Mouse (Mus musculus) CH12.LX (cell line): ENCODE data around the gene Slc25a12. TPM values are rescaled to one million over a fixed set of nuclear protein-coding genes. Genes with fewer than 3 reads are reported as not detected.

Source experiments
- DNase-seq: peaks from one replicate; pipeline ENCODE4 v3.0.0-alpha.2; 2013; ENCODE audit errors: extremely low read depth
- H3K27ac ChIP-seq: 2 replicates; pipeline ENCODE4 v1.5.1; 2012; ENCODE audit warnings: low read depth, mild to moderate bottlenecking, control low read depth, moderate library complexity; ENCODE audit not compliant: insufficient read depth
- H3K27me3 ChIP-seq: replicated peaks from 2 replicates; pipeline ENCODE3; 2012; ENCODE audit warnings: inconsistent platforms
- H3K36me3 ChIP-seq, 2 experiments: replicated peaks in 1 of 2; 2 replicates each; pipeline versions ENCODE3 to v1.6.1; 2012; ENCODE audit warnings: inconsistent platforms in 1 of 2, low read length in 1 of 2, mild to moderate bottlenecking in 1 of 2, mixed read lengths in 1 of 2, moderate library complexity in 1 of 2; ENCODE audit not compliant: control insufficient read depth in 1 of 2, insufficient read depth in 1 of 2
- H3K4me1 ChIP-seq, 2 experiments: 2 replicates each; pipeline ENCODE4 v1.6.1; 2012; ENCODE audit warnings: inconsistent platforms in 1 of 2, moderate library complexity in 1 of 2; ENCODE audit not compliant: insufficient read depth in 2 of 2, control insufficient read depth in 1 of 2
- H3K4me2 ChIP-seq: 2 replicates; pipeline ENCODE4 v1.6.1; 2012; ENCODE audit warnings: low read depth, mild to moderate bottlenecking, control low read depth; ENCODE audit not compliant: poor library complexity, insufficient read depth, severe bottlenecking
- H3K4me3 ChIP-seq, 3 experiments: fragments of 150-350 bp in 1 of 3; sonication (generic) in 1 of 3; replicated peaks in 1 of 3; 2 replicates each; pipeline versions ENCODE3 to v1.5.1; 2011 to 2012; ENCODE audit warnings: low read depth in 2 of 3, low read length in 2 of 3, mild to moderate bottlenecking in 2 of 3, moderate library complexity in 2 of 3, control low read depth in 1 of 3, improper control_type of control experiment in 1 of 3, inconsistent platforms in 1 of 3, mixed read lengths in 1 of 3; ENCODE audit not compliant: poor library complexity in 1 of 3
- H3K79me2 ChIP-seq: replicated peaks from 2 replicates; pipeline ENCODE4 v1.6.1; 2012; ENCODE audit warnings: mild to moderate bottlenecking, moderate library complexity; ENCODE audit not compliant: control insufficient read depth, poor library complexity, insufficient read depth, severe bottlenecking; ENCODE audit errors: extremely low read depth
- H3K9ac ChIP-seq: 2 replicates; pipeline ENCODE4 v1.6.1; 2012; ENCODE audit warnings: low read depth, mild to moderate bottlenecking, control low read depth, moderate library complexity; ENCODE audit not compliant: insufficient read depth
- H3K9me3 ChIP-seq: replicated peaks from 2 replicates; pipeline ENCODE3; 2012; ENCODE audit warnings: low read length, inconsistent platforms, mixed read lengths
- BHLHE40 ChIP-seq: IDR thresholded peaks from 2 replicates; pipeline ENCODE4 v1.6.1; 2011; ENCODE audit warnings: mild to moderate bottlenecking, low read depth, low read length, improper control_type of control experiment
- CHD1 ChIP-seq: IDR thresholded peaks from 2 replicates; pipeline ENCODE4 v1.6.1; 2012; ENCODE audit warnings: low read depth, low read length, improper control_type of control experiment, inconsistent platforms
- CHD2 ChIP-seq: IDR thresholded peaks from 2 replicates; pipeline ENCODE4 v1.6.1; 2011; ENCODE audit warnings: low read length, improper control_type of control experiment
- CTCF ChIP-seq, 2 experiments: IDR thresholded peaks in 1 of 2; conservative IDR thresholded peaks in 1 of 2; 2 replicates each; pipeline ENCODE4 v1.5.1; 2011 to 2012; ENCODE audit warnings: low read depth in 2 of 2, low read length in 2 of 2, improper control_type of control experiment in 1 of 2, inconsistent platforms in 1 of 2, mild to moderate bottlenecking in 1 of 2, moderate library complexity in 1 of 2
- E2F4 ChIP-seq: IDR thresholded peaks from 2 replicates; pipeline ENCODE4 v1.6.1; 2011; ENCODE audit warnings: low read depth, low read length, improper control_type of control experiment; ENCODE audit not compliant: insufficient replicate concordance
- ELF1 ChIP-seq: IDR thresholded peaks from 2 replicates; pipeline ENCODE4 v1.6.1; 2014; ENCODE audit warnings: low read depth, mild to moderate bottlenecking, inconsistent platforms, low read length, improper control_type of control experiment
- EP300 ChIP-seq: IDR thresholded peaks from 2 replicates; pipeline ENCODE4 v1.6.1; 2011; ENCODE audit warnings: low read length, improper control_type of control experiment
- ETS1 ChIP-seq: conservative IDR thresholded peaks from 2 replicates; pipeline ENCODE4 v1.6.1; 2012; ENCODE audit warnings: low read depth, mild to moderate bottlenecking, inconsistent platforms, low read length, improper control_type of control experiment, moderate library complexity
- GABPA ChIP-seq: IDR thresholded peaks from 2 replicates; pipeline ENCODE4 v1.6.1; 2012; ENCODE audit warnings: low read depth, low read length, improper control_type of control experiment, inconsistent platforms; ENCODE audit not compliant: insufficient replicate concordance
- HCFC1 ChIP-seq: IDR thresholded peaks from 2 replicates; pipeline ENCODE4 v1.6.1; 2012; ENCODE audit warnings: low read depth, mild to moderate bottlenecking, inconsistent platforms, low read length, improper control_type of control experiment
- IRF4 ChIP-seq: IDR thresholded peaks from 2 replicates; pipeline ENCODE4 v1.6.1; 2014; ENCODE audit warnings: low read depth, mild to moderate bottlenecking, inconsistent platforms, low read length, improper control_type of control experiment
- JUN ChIP-seq: IDR thresholded peaks from 2 replicates; pipeline ENCODE4 v1.6.1; 2011; ENCODE audit warnings: low read depth, mild to moderate bottlenecking, low read length, improper control_type of control experiment, moderate library complexity; ENCODE audit not compliant: insufficient read depth
- JUND ChIP-seq: conservative IDR thresholded peaks from 2 replicates; pipeline ENCODE4 v1.6.1; 2011; ENCODE audit warnings: low read depth, low read length, improper control_type of control experiment
- KAT2A ChIP-seq: IDR thresholded peaks from 2 replicates; pipeline ENCODE4 v1.6.1; 2012; ENCODE audit warnings: low read length, improper control_type of control experiment, inconsistent platforms; ENCODE audit not compliant: insufficient replicate concordance
- MAFK ChIP-seq: IDR thresholded peaks from 2 replicates; pipeline ENCODE4 v1.6.1; 2011; ENCODE audit warnings: low read length, improper control_type of control experiment; ENCODE audit not compliant: insufficient replicate concordance
- MAX ChIP-seq: IDR thresholded peaks from 2 replicates; pipeline ENCODE4 v1.6.1; 2011; ENCODE audit warnings: low read length, improper control_type of control experiment
- MAZ ChIP-seq: IDR thresholded peaks from 2 replicates; pipeline ENCODE4 v1.6.1; 2012; ENCODE audit warnings: low read depth, mild to moderate bottlenecking, inconsistent platforms, low read length, improper control_type of control experiment, moderate library complexity
- MEF2A ChIP-seq: IDR thresholded peaks from 2 replicates; pipeline ENCODE4 v1.6.1; 2014; ENCODE audit warnings: low read depth, mild to moderate bottlenecking, inconsistent platforms, low read length, improper control_type of control experiment, borderline replicate concordance
- MXI1 ChIP-seq: IDR thresholded peaks from 2 replicates; pipeline ENCODE4 v1.6.1; 2011; ENCODE audit warnings: mild to moderate bottlenecking, low read depth, low read length, improper control_type of control experiment
- MYC ChIP-seq: IDR thresholded peaks from 2 replicates; pipeline ENCODE4 v1.6.1; 2011; ENCODE audit warnings: low read depth, mild to moderate bottlenecking, improper control_type of control experiment, low read length
- NELFE ChIP-seq: IDR thresholded peaks from 2 replicates; pipeline ENCODE4 v1.6.1; 2011; ENCODE audit warnings: low read depth, low read length, improper control_type of control experiment
- NRF1 ChIP-seq: IDR thresholded peaks from 2 replicates; pipeline ENCODE4 v1.6.1; 2014; ENCODE audit warnings: low read depth, mild to moderate bottlenecking, inconsistent platforms, low read length, improper control_type of control experiment, moderate library complexity
- PAX5 ChIP-seq: IDR thresholded peaks from 2 replicates; pipeline ENCODE4 v1.6.1; 2012; ENCODE audit warnings: low read length, inconsistent platforms, mixed read lengths
- POLR2A ChIP-seq: IDR thresholded peaks from 2 replicates; pipeline ENCODE4 v1.6.1; 2011; ENCODE audit warnings: low read depth, mild to moderate bottlenecking, improper control_type of control experiment, low read length
- POLR2AphosphoS2 ChIP-seq: IDR thresholded peaks from 2 replicates; pipeline ENCODE4 v1.6.1; 2011; ENCODE audit warnings: low read depth, low read length, improper control_type of control experiment
- RAD21 ChIP-seq: IDR thresholded peaks from 2 replicates; pipeline ENCODE4 v1.6.1; 2011; ENCODE audit warnings: low read depth, mild to moderate bottlenecking, low read length, improper control_type of control experiment, moderate library complexity
- RCOR1 ChIP-seq: conservative IDR thresholded peaks from 2 replicates; pipeline ENCODE4 v1.6.1; 2012; ENCODE audit warnings: low read depth, mild to moderate bottlenecking, inconsistent platforms, low read length, improper control_type of control experiment
- SIN3A ChIP-seq: IDR thresholded peaks from 2 replicates; pipeline ENCODE4 v1.6.1; 2012; ENCODE audit warnings: low read length, improper control_type of control experiment, inconsistent platforms
- SMC3 ChIP-seq: IDR thresholded peaks from 2 replicates; pipeline ENCODE4 v1.6.1; 2011; ENCODE audit warnings: low read depth, low read length, improper control_type of control experiment
- TBP ChIP-seq: conservative IDR thresholded peaks from 2 replicates; pipeline ENCODE4 v1.6.1; 2011; ENCODE audit warnings: low read depth, low read length, improper control_type of control experiment
- TCF12 ChIP-seq: IDR thresholded peaks from 2 replicates; pipeline ENCODE4 v1.6.1; 2014; ENCODE audit warnings: low read depth, mild to moderate bottlenecking, inconsistent platforms, low read length, improper control_type of control experiment
- UBTF ChIP-seq: IDR thresholded peaks from 2 replicates; pipeline ENCODE4 v1.6.1; 2012; ENCODE audit warnings: low read depth, mild to moderate bottlenecking, inconsistent platforms, low read length, improper control_type of control experiment, moderate library complexity
- USF1 ChIP-seq: IDR thresholded peaks from 2 replicates; pipeline ENCODE4 v1.6.1; 2014; ENCODE audit warnings: low read depth, mild to moderate bottlenecking, inconsistent platforms, low read length, improper control_type of control experiment
- USF2 ChIP-seq: conservative IDR thresholded peaks from 2 replicates; pipeline ENCODE4 v1.6.1; 2011; ENCODE audit warnings: low read depth, low read length, improper control_type of control experiment
- ZC3H11A ChIP-seq: IDR thresholded peaks from 2 replicates; pipeline ENCODE4 v1.6.1; 2012; ENCODE audit warnings: low read depth, mild to moderate bottlenecking, inconsistent platforms, low read length, improper control_type of control experiment
- ZKSCAN1 ChIP-seq: IDR thresholded peaks from 2 replicates; pipeline ENCODE4 v1.6.1; 2012; ENCODE audit warnings: low read depth, inconsistent platforms, low read length, improper control_type of control experiment, borderline replicate concordance
- ZMIZ1 ChIP-seq: IDR thresholded peaks from 2 replicates; pipeline ENCODE4 v1.6.1; 2012; ENCODE audit warnings: low read depth, mild to moderate bottlenecking, inconsistent platforms, low read length, improper control_type of control experiment
- ZNF384 ChIP-seq: IDR thresholded peaks from 2 replicates; pipeline ENCODE4 v1.6.1; 2012; ENCODE audit warnings: low read depth, low read length, improper control_type of control experiment, inconsistent platforms
- dilution Hi-C: fragments of 300-500 bp; cut with MboI; formaldehyde crosslinking; loops from 2 replicates; pipeline ENCODE4 v1.14.3; 2020; ENCODE audit warnings: low sequenced_read_pairs; ENCODE audit not compliant: extremely low pct_unique_long_range_greater_than_20kb, extremely low pct_ligation_motif_present
- in situ Hi-C: fragments of 300-500 bp; cut with MboI; formaldehyde crosslinking; loops from 3 replicates; pipeline ENCODE4 v1.14.3; 2019; ENCODE audit warnings: low sequenced_read_pairs, low pct_ligation_motif_present, low pct_unique_long_range_greater_than_20kb, mixed read lengths
- polyA plus RNA-seq: library from polyadenylated mRNA; unstranded; fragments of >175 nt; gene quantifications from 2 replicates; pipeline ENCODE4 v1.2.1, GENCODE M21; 2012; ENCODE audit warnings: low read depth; ENCODE audit not compliant: insufficient read length
- total RNA-seq, 2 experiments: library from RNA; depleted of rRNA; stranded (reverse); fragments of 300-350 nt in 1 of 2; fragments of >200 nt in 1 of 2; gene quantifications; 2 replicates each; pipeline ENCODE4 v1.2.3; 2012 to 2014

Gene Slc25a12
- total and polyA plus RNA-seq, 3 experiments = 97.1 to 211 (median 123) TPM

DNA sequence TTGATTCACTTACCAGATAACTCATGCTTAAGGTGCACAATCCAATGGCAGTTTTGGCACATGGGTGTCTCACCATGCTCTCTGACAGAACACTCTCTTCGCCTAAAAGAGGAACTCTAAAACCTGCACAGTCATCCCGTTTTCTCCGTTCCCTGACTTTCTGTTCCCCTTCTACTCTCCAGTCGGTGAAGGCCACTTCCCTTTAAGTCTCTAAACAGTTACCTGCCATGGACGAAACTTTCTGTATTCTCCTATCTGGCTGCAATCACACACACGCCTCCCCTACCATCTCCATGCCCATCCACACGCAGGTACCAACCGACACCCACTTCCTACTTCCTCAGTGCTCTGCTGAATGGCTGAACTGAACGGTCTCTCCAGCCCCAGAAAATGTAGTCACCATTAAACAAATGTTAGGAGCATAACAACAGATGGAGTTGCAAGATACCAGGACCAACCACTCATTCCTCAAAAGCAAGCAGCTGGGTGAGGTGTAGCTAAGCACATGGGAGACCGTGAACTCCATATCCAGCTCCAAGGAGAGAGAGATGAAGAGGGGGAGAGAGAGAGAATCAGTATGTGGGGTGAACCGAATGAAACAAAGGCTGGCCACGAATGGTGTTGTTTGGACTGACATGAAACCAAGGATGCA is 29.3 kb downstream of the Slc25a12 start:
- Histone ChIP-seq H3K4me1 (peaks cover 15 to 48% of the 10 kb centered on the region in 2 experiments), H3K36me3 (peaks cover 16 to 34% of the 10 kb centered on the region in 2 experiments), H3K9ac (peak overlapping the region; percentile 69), H3K9me3 (peaks cover under 1% of the 10 kb centered on the region), H3K4me3 (peak overlapping the region; percentile 36 to 55 (median 48)), H3K4me2 (peak overlapping the region; percentile 93), H3K79me2 (peaks cover 11% of the 10 kb centered on the region), H3K27me3 (no peaks in the 10 kb centered on the region), H3K27ac (peak overlapping the region; percentile 68)
- dilution Hi-C loops = no loop called here
- in situ Hi-C loops = no loop called here
- TF ChIP-seq RCOR1 = 0 out of 2 replicates have a peak, but pooled peaks have one; percentile 50
- TF ChIP-seq ZKSCAN1 = no peak
- TF ChIP-seq BHLHE40 = peak; percentile 55; the same call in 1 of the 2 replicates
- TF ChIP-seq KAT2A = no peak
- TF ChIP-seq EP300 = peak; percentile 97
- TF ChIP-seq NRF1 = no peak
- TF ChIP-seq JUND = peak; percentile 66
- peak; percentile 49; the same call in 1 of the 2 replicates for TF ChIP-seq MEF2A
- no peak for TF ChIP-seq USF2
- TF ChIP-seq CHD2 = peak; percentile 58; the same call in 1 of the 2 replicates
- 0 out of 2 replicates have a peak, but pooled peaks have one; percentile 26 for TF ChIP-seq TBP
- no peak for TF ChIP-seq PAX5
- TF ChIP-seq IRF4 = peak; percentile 94
- TF ChIP-seq CHD1 = no peak
- no peak for TF ChIP-seq USF1
- 0 out of 2 replicates have a peak, but pooled peaks have one; percentile 29 for TF ChIP-seq ETS1
- TF ChIP-seq TCF12 = 0 out of 2 replicates have a peak, but pooled peaks have one; percentile 36
- TF ChIP-seq POLR2A = peak; percentile 48
- peak; percentile 93 for TF ChIP-seq MAX
- no peak for TF ChIP-seq ZC3H11A
- no peak for TF ChIP-seq GABPA
- peak; percentile 99 for TF ChIP-seq MYC
- TF ChIP-seq ZNF384 = no peak
- no peak for TF ChIP-seq E2F4
- TF ChIP-seq CTCF (conservative IDR thresholded peaks at IDR 0.05 in 1 of 2, IDR thresholded peaks at IDR 0.05 in 1 of 2; ENCODE audit: low read depth in 2 of 2, low read length in 2 of 2) = no peak
- TF ChIP-seq POLR2AphosphoS2 = no peak
- TF ChIP-seq MAZ = no peak
- peak; percentile 86 for TF ChIP-seq MAFK
- peak; percentile 62; the same call in 1 of the 2 replicates for TF ChIP-seq ELF1
- TF ChIP-seq MXI1 = peak; percentile 94
- TF ChIP-seq SMC3 = no peak
- TF ChIP-seq UBTF = no peak; the same call in 1 of the 2 replicates
- peak; percentile 86 for TF ChIP-seq SIN3A
- no peak for TF ChIP-seq NELFE
- TF ChIP-seq JUN = peak; percentile 57; the same call in 1 of the 2 replicates
- TF ChIP-seq HCFC1 = no peak
- TF ChIP-seq RAD21 = no peak
- 0 out of 2 replicates have a peak, but pooled peaks have one; percentile 34 for TF ChIP-seq ZMIZ1
- DNase-seq = peak; percentile 86
